Mouse (Mus musculus): Measurements from ENCODE around the gene Ankrd39. TPM values are rescaled to one million over a fixed set of nuclear protein-coding genes. Genes with fewer than 3 reads are reported as not detected.

Ankrd39 gene
- polyA plus RNA-seq, 1 experiment from 2014 or later, result 29.5 TPM

DNA sequence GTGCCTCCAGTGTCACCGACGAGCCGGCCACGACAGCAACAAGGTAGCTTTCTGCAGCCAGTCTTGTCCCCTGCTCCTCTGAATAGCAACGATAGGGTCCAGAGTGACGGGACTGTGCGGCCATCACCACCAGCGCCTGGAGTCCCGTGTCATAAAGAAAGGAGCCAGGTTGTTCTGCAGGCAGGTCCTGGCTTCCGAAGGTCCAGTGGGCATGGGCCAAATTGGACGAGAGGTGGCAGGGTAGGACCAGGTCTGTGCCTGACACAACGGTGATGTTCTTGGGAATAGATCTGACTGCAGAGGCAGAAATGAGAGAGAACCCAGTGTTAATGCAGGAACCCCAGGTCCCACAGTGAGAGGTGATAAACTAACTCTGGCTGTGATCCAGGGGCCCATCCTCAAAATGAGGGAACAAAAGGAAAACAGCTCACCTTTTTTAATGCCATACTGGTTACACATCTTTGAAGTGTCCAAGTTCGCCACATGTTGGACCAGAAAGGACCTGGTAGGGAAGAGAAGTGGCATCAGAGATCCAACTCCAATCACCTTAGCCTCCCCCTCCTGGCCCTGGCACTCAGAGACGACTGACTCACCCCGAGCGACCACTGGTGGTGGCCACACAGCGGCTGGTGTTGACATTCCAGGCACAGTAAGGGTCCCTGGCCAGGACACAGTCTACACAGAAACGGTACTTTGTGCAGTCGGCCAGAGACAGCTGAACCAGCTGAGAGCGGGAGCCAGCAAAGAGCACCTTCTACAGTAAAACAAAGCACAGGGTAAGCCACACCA is 3.0 kb upstream of the Ankrd39 start:
- no peaks in the 10 kb centered on the region for H3K27me3 ChIP-seq
- peaks cover 66% of the 10 kb centered on the region for H3K36me3 ChIP-seq
- no peak overlapping the region for H3K4me3 ChIP-seq (replicated peaks)
- peaks cover 65% of the 10 kb centered on the region for H3K4me1 ChIP-seq
- 81% methylated on average over 20 of the region's 20 CpGs for WGBS
- H3K9ac ChIP-seq, result no peak overlapping the region
- H3K9me3 ChIP-seq (replicated peaks), result no peaks in the 10 kb centered on the region
- no peak for ATAC-seq (ENCODE audit: insufficient number of reproducible peaks, low FRiP score, low TSS enrichment, low read depth)
- no peak overlapping the region for H3K4me2 ChIP-seq (replicated peaks)
- H3K27ac ChIP-seq (replicated peaks), result 0 out of 2 replicates have a peak overlapping the region, but pooled peaks have one; percentile 81

DNA sequence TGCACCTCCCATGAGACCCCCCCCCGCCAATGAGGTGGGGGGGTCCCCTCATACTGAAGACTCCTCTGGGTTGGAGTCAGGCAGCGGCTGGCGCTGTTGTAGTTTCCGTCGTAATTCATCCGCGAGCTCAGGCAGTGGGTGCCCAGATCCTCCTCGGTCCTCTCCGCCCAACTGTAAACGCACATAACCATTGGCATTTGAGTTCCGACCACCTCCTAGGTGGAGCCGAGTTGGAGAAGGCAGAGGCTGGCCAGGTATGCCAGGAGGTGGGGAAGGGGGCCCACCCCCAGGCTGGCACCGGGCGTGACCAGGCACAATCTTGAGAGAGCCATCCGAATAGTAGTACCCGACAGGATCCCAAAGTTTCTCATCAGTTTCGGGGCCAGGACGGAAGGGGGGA is 2.2 kb upstream of the Ankrd39 start:
- H3K27ac ChIP-seq (replicated peaks), result peak overlapping the region; percentile 81; the same call in 1 of the 2 replicates
- 70% methylated on average over 18 of the region's 18 CpGs for WGBS
- H3K9ac ChIP-seq, result 0 out of 2 replicates have a peak overlapping the region, but pooled peaks have one; percentile 6
- peaks cover 57% of the 10 kb centered on the region for H3K4me1 ChIP-seq
- peaks cover 60% of the 10 kb centered on the region for H3K36me3 ChIP-seq
- H3K4me2 ChIP-seq (replicated peaks), result peak overlapping the region; percentile 12; the same call in 1 of the 2 replicates
- H3K9me3 ChIP-seq (replicated peaks), result no peaks in the 10 kb centered on the region
- ATAC-seq (ENCODE audit: insufficient number of reproducible peaks, low FRiP score, low TSS enrichment, low read depth), result no peak
- no peak overlapping the region for H3K4me3 ChIP-seq (replicated peaks)
- no peaks in the 10 kb centered on the region for H3K27me3 ChIP-seq

DNA sequence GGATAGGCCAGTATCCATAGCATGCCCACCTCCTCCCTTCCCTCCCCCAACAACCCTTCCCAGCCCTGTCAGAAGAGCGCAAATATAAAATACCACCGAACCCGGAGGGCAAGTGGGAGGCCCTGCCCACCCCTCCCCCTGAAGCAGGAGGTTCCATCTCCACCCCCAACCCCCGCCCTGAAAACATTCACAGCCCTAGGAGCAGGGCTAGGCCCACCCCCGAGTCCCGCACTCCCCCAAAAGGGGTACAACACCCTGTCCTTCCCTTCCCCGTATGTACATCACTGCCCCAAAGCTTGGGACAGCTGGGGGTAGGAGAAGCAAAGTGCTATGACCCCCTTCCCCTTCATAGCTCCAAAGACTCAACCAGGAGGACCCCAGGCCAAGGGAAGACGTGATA is 1.5 kb upstream of the Ankrd39 start:
- Histone ChIP-seq H3K27ac (replicated peaks) (peak overlapping the region; percentile 81), H3K4me2 (replicated peaks) (peak overlapping the region; percentile 12; the same call in 1 of the 2 replicates), H3K4me1 (peaks cover 50% of the 10 kb centered on the region), H3K9ac (no peak overlapping the region), H3K4me3 (replicated peaks) (no peak overlapping the region), H3K36me3 (peaks cover 52% of the 10 kb centered on the region), H3K27me3 (no peaks in the 10 kb centered on the region), H3K9me3 (replicated peaks) (no peaks in the 10 kb centered on the region)
- WGBS, result 19% methylated on average over 8 of the region's 8 CpGs
- ATAC-seq (ENCODE audit: insufficient number of reproducible peaks, low FRiP score, low TSS enrichment, low read depth), result no peak

DNA sequence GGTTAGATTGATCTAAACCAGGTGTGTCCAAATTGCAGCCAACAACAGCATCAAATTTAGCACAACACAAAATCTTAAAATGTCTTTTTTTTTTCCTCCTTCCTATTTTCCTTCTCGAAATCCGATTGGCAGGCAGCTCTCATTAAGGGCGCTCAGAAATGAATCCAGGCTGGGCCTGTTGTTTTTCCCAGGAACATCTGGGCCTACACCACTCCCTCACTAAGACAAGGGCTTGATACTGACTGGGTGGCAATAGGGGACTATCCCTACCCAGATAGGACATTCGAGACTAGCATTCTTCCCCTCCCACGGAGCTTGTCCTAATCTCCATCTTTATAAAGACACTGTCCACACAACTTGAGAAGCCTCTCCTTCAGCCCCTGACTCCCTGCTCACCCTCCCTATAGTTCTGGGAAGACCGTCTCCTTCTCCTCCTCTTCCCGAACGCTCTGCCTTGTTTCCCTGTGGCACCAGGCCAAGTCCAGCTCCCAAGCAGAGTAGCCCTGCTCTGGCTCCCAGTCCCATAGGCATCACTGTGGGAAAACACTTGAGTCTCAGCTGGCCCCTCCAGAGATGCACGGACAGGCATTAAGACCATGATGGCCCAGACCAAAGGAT is 845 bp upstream of the Ankrd39 start:
- H3K9me3 ChIP-seq (replicated peaks), result no peaks in the 10 kb centered on the region
- H3K4me2 ChIP-seq (replicated peaks), result no peak overlapping the region
- ATAC-seq (ENCODE audit: insufficient number of reproducible peaks, low FRiP score, low TSS enrichment, low read depth), result no peak
- no peaks in the 10 kb centered on the region for H3K27me3 ChIP-seq
- no peak overlapping the region for H3K9ac ChIP-seq
- peaks cover 45% of the 10 kb centered on the region for H3K36me3 ChIP-seq
- 20% methylated on average over 9 of the region's 9 CpGs for WGBS
- H3K4me3 ChIP-seq (replicated peaks), result no peak overlapping the region
- H3K27ac ChIP-seq (replicated peaks), result peak overlapping the region; percentile 81
- peaks cover 50% of the 10 kb centered on the region for H3K4me1 ChIP-seq

GRCm38 (mm10) chr1:36545845-36546600 is 1.2 kb downstream of the Ankrd39 start:
- peaks cover 41% of the 10 kb centered on the region for H3K36me3 ChIP-seq
- peaks cover 50% of the 10 kb centered on the region for H3K4me1 ChIP-seq
- no peak overlapping the region for H3K27ac ChIP-seq (replicated peaks)
- ATAC-seq (ENCODE audit: insufficient number of reproducible peaks, low FRiP score, low TSS enrichment, low read depth), result no peak
- WGBS, result 65% methylated on average over 19 of the region's 19 CpGs
- H3K9ac ChIP-seq, result no peak overlapping the region
- peak overlapping the region; percentile 69 for H3K4me2 ChIP-seq (replicated peaks)
- no peaks in the 10 kb centered on the region for H3K27me3 ChIP-seq
- no peaks in the 10 kb centered on the region for H3K9me3 ChIP-seq (replicated peaks)
- peak overlapping the region; percentile 76 for H3K4me3 ChIP-seq (replicated peaks)

GRCm38 (mm10) chr1:36545382-36545781 is 1.9 kb downstream of the Ankrd39 start:
- no peak overlapping the region for H3K4me3 ChIP-seq (replicated peaks)
- ATAC-seq (ENCODE audit: insufficient number of reproducible peaks, low FRiP score, low TSS enrichment, low read depth), result no peak
- no peak overlapping the region for H3K9ac ChIP-seq
- peaks cover 44% of the 10 kb centered on the region for H3K4me1 ChIP-seq
- 66% methylated on average over 2 of the region's 2 CpGs for WGBS
- H3K27ac ChIP-seq (replicated peaks), result no peak overlapping the region
- H3K4me2 ChIP-seq (replicated peaks), result no peak overlapping the region
- peaks cover 40% of the 10 kb centered on the region for H3K36me3 ChIP-seq
- H3K9me3 ChIP-seq (replicated peaks), result no peaks in the 10 kb centered on the region
- H3K27me3 ChIP-seq, result no peaks in the 10 kb centered on the region

GRCm38 (mm10) chr1:36542925-36543324 is 4.3 kb downstream of the Ankrd39 start:
- H3K9me3 ChIP-seq (replicated peaks), result no peaks in the 10 kb centered on the region
- H3K4me1 ChIP-seq, result peaks cover 20% of the 10 kb centered on the region
- H3K36me3 ChIP-seq, result peaks cover 37% of the 10 kb centered on the region
- H3K4me3 ChIP-seq (replicated peaks), result no peak overlapping the region
- H3K9ac ChIP-seq, result no peak overlapping the region
- ATAC-seq (ENCODE audit: insufficient number of reproducible peaks, low FRiP score, low TSS enrichment, low read depth), result no peak
- H3K27ac ChIP-seq (replicated peaks), result no peak overlapping the region
- H3K4me2 ChIP-seq (replicated peaks), result no peak overlapping the region
- no peaks in the 10 kb centered on the region for H3K27me3 ChIP-seq
- 91% methylated on average over 9 of the region's 9 CpGs for WGBS

- no peak for ATAC-seq (ENCODE audit: insufficient number of reproducible peaks, low FRiP score, low TSS enrichment, low read depth)
- peaks cover 12% of the 10 kb centered on the region for H3K4me1 ChIP-seq
- H3K4me3 ChIP-seq (replicated peaks), result no peak overlapping the region
- WGBS, result 96% methylated on average over 16 of the region's 16 CpGs
- no peaks in the 10 kb centered on the region for H3K9me3 ChIP-seq (replicated peaks)
- no peak overlapping the region for H3K4me2 ChIP-seq (replicated peaks)
- peaks cover 37% of the 10 kb centered on the region for H3K36me3 ChIP-seq
- H3K27ac ChIP-seq (replicated peaks), result no peak overlapping the region
- no peaks in the 10 kb centered on the region for H3K27me3 ChIP-seq
- H3K9ac ChIP-seq, result no peak overlapping the region
These were observed 5.4 kb downstream of the Ankrd39 start for GRCm38 (mm10) chr1:36541844-36542243.

DNA sequence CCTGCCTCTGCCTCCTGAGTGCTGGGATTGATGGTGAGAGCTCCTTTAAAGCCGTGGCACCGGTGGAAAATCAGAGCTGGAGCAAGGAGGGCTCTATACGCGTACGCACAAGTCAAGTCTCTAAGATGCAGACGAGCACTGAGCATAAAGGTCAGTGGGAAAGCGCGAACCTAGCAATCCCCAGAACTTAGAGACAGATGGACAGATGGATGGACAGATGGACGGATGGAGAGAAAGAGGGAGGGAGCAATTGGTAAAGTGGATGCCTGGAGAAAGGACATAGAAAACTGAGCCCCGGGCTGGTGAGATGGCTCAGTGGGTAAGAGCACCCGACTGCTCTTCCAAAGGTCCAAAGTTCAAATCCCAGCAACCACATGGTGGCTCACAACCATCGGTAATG is 6.4 kb downstream of the Ankrd39 start:
- Histone ChIP-seq H3K27ac (replicated peaks) (no peak overlapping the region), H3K4me1 (peaks cover 5% of the 10 kb centered on the region; the same call in 1 of the 2 replicates), H3K27me3 (no peaks in the 10 kb centered on the region), H3K9me3 (replicated peaks) (no peaks in the 10 kb centered on the region), H3K9ac (no peak overlapping the region), H3K4me3 (replicated peaks) (no peak overlapping the region), H3K4me2 (replicated peaks) (no peak overlapping the region), H3K36me3 (peaks cover 37% of the 10 kb centered on the region)
- 95% methylated on average over 12 of the region's 12 CpGs for WGBS
- ATAC-seq (ENCODE audit: insufficient number of reproducible peaks, low FRiP score, low TSS enrichment, low read depth), result no peak

GRCm38 (mm10) chr1:36540132-36540531 is 7.1 kb downstream of the Ankrd39 start:
- no peak for ATAC-seq (ENCODE audit: insufficient number of reproducible peaks, low FRiP score, low TSS enrichment, low read depth)
- peaks cover 37% of the 10 kb centered on the region for H3K36me3 ChIP-seq

GRCm38 (mm10) chr1:36539186-36539585 is 8.1 kb downstream of the Ankrd39 start, which contains the start of gene Gm42417:
Gene Gm42417, minus strand, starts transcription at chr1:36539429.
- H3K4me3 ChIP-seq (replicated peaks), result no peak within 1 kb of the TSS
- peaks cover 9% of the 10 kb centered on the region for H3K4me1 ChIP-seq
- no peak within 1 kb of the TSS for H3K27ac ChIP-seq (replicated peaks)
- H3K36me3 ChIP-seq, result peaks cover 37% of the 10 kb centered on the region
- WGBS, result 56% methylated on average over 9 of the region's 9 CpGs
- H3K27me3 ChIP-seq, result no peaks in the 10 kb centered on the region
- no peak within 1 kb of the TSS for H3K9ac ChIP-seq
- no peak within 1 kb of the TSS for H3K4me2 ChIP-seq (replicated peaks)
- H3K9me3 ChIP-seq (replicated peaks), result no peaks in the 10 kb centered on the region
- no peak for ATAC-seq (ENCODE audit: insufficient number of reproducible peaks, low FRiP score, low TSS enrichment, low read depth)

More at GRCm38 (mm10) chr1:36540132-36540531, 7.1 kb downstream of the Ankrd39 start:
- Histone ChIP-seq H3K9ac (no peak overlapping the region), H3K9me3 (replicated peaks) (no peaks in the 10 kb centered on the region), H3K4me1 (no peaks in the 10 kb centered on the region), H3K27me3 (no peaks in the 10 kb centered on the region), H3K27ac (replicated peaks) (no peak overlapping the region), H3K4me2 (replicated peaks) (no peak overlapping the region), H3K4me3 (replicated peaks) (no peak overlapping the region)
- 85% methylated on average over 11 of the region's 11 CpGs for WGBS

All from embryonic facial prominence, embryonic 15.5 days (tissue).